Mouse (Mus musculus) skeletal muscle tissue, adult 2 months (tissue): ENCODE measurements at regions not wholly inside any gene's neighbourhood (a gene's known extent, or its start where the extent isn't known, plus 50 kb on each side); places are given as distances from the start of the nearest gene placed in this dataset.
A peak's percentile ranks its signal among the peaks of the same experiment; 100 is the strongest.
"Not testable (repeated sequence)": the region's sequence is repeated elsewhere in the genome, so short reads cannot be mapped to it uniquely, and the experiment has no call there.

ENCODE experiments used
- DNase-seq: peaks from one replicate; pipeline ENCODE4 v3.0.0-alpha.2; 2012; ENCODE audit warnings: low read depth, low spot score

DNA sequence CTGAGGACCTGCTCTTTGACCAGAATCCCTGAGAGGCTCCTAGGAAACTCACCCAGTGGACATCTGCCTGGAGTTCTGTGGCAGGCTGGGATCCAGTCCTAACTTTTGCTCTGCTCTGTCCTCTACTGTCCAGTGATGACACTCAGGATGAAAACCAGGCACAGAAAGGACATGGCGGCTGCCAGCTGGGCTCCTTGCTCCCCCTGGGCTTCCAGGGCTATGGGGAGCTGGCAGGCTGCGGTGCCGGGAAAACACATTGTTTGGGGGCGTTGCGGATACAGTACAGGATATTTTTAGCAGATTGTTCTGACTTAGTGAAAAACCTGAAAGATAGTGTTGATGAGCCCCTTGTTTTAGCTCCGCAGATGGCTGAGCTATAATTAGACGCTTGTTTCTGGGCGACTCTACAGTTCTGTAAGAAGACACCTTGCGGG is 94.2 kb upstream of the Klf13 start:
- no peak for DNase-seq

DNA sequence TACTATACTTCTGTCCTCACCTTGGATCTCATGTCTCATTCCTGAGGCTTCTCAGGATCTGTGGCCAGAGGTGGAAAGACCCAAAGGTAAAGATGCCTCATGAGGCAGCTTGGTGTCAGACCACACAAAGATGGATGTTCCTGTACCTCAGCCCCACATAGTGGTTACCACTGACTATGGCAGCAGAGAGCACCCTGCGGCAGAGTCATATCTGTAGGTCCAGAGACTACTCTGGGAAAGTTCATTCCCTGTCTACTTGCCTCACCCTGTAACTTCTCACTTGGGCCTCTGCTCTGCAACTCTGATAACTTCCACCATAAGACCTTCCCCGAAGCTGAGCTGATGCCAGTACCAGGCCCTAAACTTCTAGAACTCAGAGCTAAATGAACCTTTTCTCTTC is 91.9 kb upstream of the Klf13 start:
- no peak for DNase-seq

GRCm38 (mm10) chr7:64027100-64027499 is 88.4 kb upstream of the Klf13 start:
- no peak for DNase-seq

GRCm38 (mm10) chr7:64025155-64025554 is 86.4 kb upstream of the Klf13 start:
- DNase-seq: no peak

DNA sequence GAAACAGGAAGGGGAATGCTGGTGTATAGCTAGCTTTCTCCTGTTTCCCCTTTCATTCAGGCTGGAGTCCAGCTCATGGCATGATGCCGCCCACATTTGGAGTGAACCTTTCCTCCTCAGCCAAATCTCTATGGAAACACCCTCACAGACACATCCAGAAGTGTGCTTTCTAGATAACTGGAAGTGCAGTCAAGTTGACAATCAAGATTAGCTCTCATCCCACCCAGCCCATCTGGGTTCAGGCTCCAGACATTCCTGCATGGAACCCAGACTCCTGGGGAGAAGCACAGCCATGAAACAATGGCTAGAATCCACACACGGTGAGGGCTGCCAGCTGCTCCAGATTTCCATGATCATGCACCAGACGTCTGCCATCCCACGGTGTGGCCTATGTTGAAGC is 85.5 kb upstream of the Klf13 start:
- no peak for DNase-seq

DNA sequence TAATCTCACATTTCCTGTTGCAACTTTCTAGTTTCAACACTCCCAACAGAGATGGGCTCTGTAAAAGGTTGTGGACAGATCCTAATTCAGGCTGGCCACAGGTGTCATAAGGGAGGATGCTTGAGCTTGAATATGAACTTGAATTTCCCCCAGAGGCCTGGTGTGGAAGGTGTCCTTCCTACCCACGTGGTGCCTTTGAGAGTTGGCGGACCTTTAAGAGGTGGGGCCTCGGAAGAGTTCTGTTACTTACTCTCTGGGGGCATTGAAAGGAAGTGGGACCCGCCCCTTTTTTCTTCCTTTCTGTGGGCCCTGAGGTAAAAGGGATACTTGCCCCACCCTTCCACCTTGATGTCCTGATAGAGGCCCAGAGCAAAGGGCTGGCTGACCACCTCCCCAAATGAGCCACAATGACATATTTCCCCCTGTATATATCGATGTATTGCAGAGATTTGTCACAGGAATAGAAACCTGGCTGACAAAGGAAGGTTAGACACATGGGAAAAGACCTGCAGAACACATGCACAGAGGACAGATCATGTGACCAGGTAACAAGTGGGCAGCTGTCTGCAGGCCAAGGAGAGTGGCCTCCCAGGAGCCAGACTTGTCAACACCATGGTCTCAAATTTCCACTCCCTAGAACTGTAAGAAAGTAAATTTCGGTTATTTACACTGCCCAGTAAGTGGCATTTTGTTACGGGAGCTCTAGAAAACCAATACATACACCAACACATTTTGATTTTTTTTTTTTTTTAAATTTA is 84.2 kb upstream of the Klf13 start:
- DNase-seq: no peak

GRCm38 (mm10) chr7:64021241-64022108 is 82.8 kb upstream of the Klf13 start:
- DNase-seq: no peak

- DNase-seq: no peak
Measured at GRCm38 (mm10) chr7:64018107-64018506, 79.4 kb upstream of the Klf13 start.

DNA sequence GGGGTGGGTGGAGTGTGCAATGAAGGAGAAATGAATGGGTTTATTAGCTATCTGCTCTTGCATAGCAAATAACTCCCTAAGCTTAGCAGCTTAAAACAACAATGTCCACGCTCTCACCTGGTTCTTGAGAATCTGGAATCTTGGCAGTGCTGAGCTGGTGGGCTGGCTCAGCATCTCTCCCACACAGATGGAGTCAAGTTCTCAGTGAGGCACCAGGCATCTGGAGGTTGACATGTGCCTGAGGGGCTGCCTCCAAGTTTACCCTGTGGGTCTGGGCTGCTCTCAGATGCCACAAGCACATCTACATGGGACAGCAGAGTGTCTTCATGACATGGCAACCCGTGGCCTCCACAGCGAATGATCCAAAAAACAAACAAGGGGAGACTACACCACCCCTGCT is 78.2 kb upstream of the Klf13 start:
- DNase-seq: no peak

DNA sequence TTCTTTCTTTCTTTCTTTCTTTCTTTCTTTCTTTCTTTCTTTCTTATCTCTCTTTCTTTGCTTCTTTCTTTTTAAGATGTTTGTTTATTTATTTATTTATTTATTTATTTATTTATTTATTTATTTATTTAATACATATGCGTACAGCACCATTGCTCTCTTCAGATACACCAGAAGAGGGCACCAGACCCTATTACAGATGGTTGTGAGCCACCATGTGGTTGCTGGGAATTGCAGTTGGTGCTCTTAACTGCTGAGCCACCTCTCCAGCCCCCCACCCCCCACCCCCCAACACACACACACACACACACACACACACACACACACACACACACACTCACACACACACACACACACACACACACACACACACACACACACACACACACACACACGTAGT is 76.4 kb upstream of the Klf13 start:
- DNase-seq: not testable (repeated sequence)

GRCm38 (mm10) chr7:64014227-64014626 is 75.5 kb upstream of the Klf13 start:
- DNase-seq: no peak

DNA sequence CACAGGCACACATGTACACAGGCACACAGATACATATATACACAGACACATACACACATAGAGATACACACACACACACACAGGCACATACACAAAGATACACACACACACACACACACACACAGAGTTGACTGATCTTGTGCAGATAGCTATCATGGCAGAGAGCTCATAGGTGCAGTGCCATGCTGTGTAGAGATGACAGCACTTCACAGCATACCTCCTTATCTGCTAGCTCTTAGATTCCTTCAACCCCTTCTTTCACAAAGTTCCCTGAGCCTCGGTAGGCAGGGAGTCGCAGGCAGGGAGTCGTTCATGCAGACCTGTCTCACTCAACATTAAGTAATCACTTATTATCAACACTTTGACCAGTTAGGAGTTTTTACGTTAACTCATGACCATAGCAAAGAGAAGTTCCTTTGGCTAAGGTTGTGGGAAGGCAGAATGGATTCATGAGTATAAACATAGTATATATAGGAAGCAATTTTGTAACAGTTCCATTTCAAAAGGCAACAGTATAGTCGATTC is 74.4 kb upstream of the Klf13 start:
- no peak for DNase-seq

DNA sequence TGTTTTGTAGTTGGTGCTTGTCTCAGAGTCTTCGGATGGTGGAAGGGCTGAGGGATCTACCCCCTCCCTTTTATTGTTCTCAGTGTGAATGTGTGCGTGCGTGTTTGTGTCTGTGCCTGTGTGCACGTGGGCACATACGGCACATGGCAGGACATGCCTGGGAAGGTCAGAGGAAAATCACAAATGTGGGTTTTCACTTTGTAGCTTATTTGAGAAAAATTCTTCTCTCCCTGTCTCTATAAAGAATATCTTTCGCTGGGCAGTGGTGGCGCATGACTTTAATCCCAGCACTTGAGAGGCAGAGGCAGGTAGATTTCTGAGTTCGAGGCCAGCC is 73.5 kb upstream of the Klf13 start:
- no peak for DNase-seq

- peak; percentile 40 for DNase-seq
Measured at GRCm38 (mm10) chr7:64011563-64012267, 73.0 kb upstream of the Klf13 start.

- no peak for DNase-seq
Measured at GRCm38 (mm10) chr7:64010640-64011039, 71.9 kb upstream of the Klf13 start.

GRCm38 (mm10) chr7:64007766-64008165 is 69.1 kb upstream of the Klf13 start:
- DNase-seq: no peak

- no peak for DNase-seq
Measured at GRCm38 (mm10) chr7:64006935-64007334, 68.2 kb upstream of the Klf13 start.

DNA sequence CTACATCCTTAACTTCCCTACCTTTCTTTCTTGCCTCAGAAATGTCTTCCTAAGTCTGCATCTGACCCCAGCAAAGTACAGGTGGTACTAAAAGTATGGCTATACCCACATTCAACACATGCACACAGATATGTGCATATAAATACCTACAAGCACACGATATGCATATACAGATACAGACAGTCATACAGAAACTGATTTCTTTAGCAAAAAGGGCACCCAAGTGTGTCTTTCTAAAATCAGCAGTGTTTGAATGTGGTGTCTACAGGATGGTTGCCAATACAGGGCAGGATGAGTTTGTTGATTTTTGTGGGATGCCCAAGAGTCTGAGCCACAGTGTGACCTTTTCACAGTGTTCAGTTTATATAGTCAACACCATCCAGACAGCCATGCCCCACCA is 67.0 kb upstream of the Klf13 start:
- DNase-seq: no peak

- no peak for DNase-seq
Measured at GRCm38 (mm10) chr7:64003904-64004303, 65.2 kb upstream of the Klf13 start.

GRCm38 (mm10) chr7:64001611-64002111 is 62.9 kb upstream of the Klf13 start:
- DNase-seq: peak; percentile 58

GRCm38 (mm10) chr7:63998995-63999960 is 60.6 kb upstream of the Klf13 start:
- no peak for DNase-seq
